Mouse (Mus musculus) right cerebral cortex, adult 18-20 months (tissue): ENCODE measurements at regions not wholly inside any gene's neighbourhood (a gene's known extent, or its start where the extent isn't known, plus 50 kb on each side); places are given as distances from the start of the nearest gene placed in this dataset.

Source experiments
- DNase-seq: peaks from one replicate; pipeline ENCODE4 v3.0.0; 2022; ENCODE audit warnings: mixed read lengths

GRCm38 (mm10) chr15:96124397-96124796 is 162.9 kb upstream of the Arid2 start:
- DNase-seq, result no peak

GRCm38 (mm10) chr15:96129699-96130098 is 157.6 kb upstream of the Arid2 start:
- DNase-seq, result no peak

- no peak for DNase-seq
Observed at GRCm38 (mm10) chr15:96130531-96130930, 156.8 kb upstream of the Arid2 start.

GRCm38 (mm10) chr15:96131582-96132091 is 155.7 kb upstream of the Arid2 start:
- DNase-seq, result no peak

GRCm38 (mm10) chr15:96132636-96133035 is 154.7 kb upstream of the Arid2 start:
- DNase-seq, result peak; percentile 21

- DNase-seq, result no peak
Observed at GRCm38 (mm10) chr15:96135250-96135731, 152.0 kb upstream of the Arid2 start.

- no peak for DNase-seq
Observed at GRCm38 (mm10) chr15:96135816-96136215, 151.5 kb upstream of the Arid2 start.

GRCm38 (mm10) chr15:96137534-96137933 is 149.8 kb upstream of the Arid2 start:
- DNase-seq, result no peak

GRCm38 (mm10) chr15:96137945-96138344 is 149.4 kb upstream of the Arid2 start:
- DNase-seq, result no peak

GRCm38 (mm10) chr15:96153489-96153888 is 133.8 kb upstream of the Arid2 start:
- DNase-seq, result no peak

- no peak for DNase-seq
Observed at GRCm38 (mm10) chr15:96158321-96158720, 129.0 kb upstream of the Arid2 start.

GRCm38 (mm10) chr15:96164771-96165431 is 122.4 kb upstream of the Arid2 start:
- peak; percentile 17 for DNase-seq

GRCm38 (mm10) chr15:96167256-96167655 is 120.1 kb upstream of the Arid2 start:
- DNase-seq, result no peak

- no peak for DNase-seq
Observed at GRCm38 (mm10) chr15:96169726-96170467, 117.4 kb upstream of the Arid2 start.

GRCm38 (mm10) chr15:96170986-96171769 is 116.1 kb upstream of the Arid2 start:
- DNase-seq, result peak; percentile 38

- no peak for DNase-seq
Observed at GRCm38 (mm10) chr15:96177911-96178310, 109.4 kb upstream of the Arid2 start.

- no peak for DNase-seq
Observed at GRCm38 (mm10) chr15:96178374-96179109, 108.8 kb upstream of the Arid2 start.

- DNase-seq, result no peak
Observed at GRCm38 (mm10) chr15:96179511-96179910, 107.8 kb upstream of the Arid2 start.

- DNase-seq, result no peak
Observed at GRCm38 (mm10) chr15:96180036-96180435, 107.3 kb upstream of the Arid2 start.

GRCm38 (mm10) chr15:96180977-96181376 is 106.3 kb upstream of the Arid2 start:
- DNase-seq, result no peak

- DNase-seq, result no peak
Observed at GRCm38 (mm10) chr15:96182313-96182712, 105.0 kb upstream of the Arid2 start.

- no peak for DNase-seq
Observed at GRCm38 (mm10) chr15:96183069-96183468, 104.2 kb upstream of the Arid2 start.

- no peak for DNase-seq
Observed at GRCm38 (mm10) chr15:96184666-96185065, 102.7 kb upstream of the Arid2 start.
